Mouse (Mus musculus): Measurements from ENCODE around the gene Hoxa10. TPM values are rescaled to one million over a fixed set of nuclear protein-coding genes. Genes with fewer than 3 reads are reported as not detected.

Hoxa10 gene
- polyA plus RNA-seq (2014; fragmentation: Nextera tagmentation; extraction: Ambion mirVana), result 0.20 and 0.97 TPM in 2 replicates

- H3K27me3 ChIP-seq (ENCODE audit: control insufficient read depth, insufficient read depth, low read length), result peaks cover 92% of the 10 kb centered on the region
- H3K9ac ChIP-seq (ENCODE audit: low read depth, low read length), result no peak within 1 kb of the TSS
- 1% methylated on average over 35 of the region's 35 CpGs for WGBS (ENCODE audit: insufficient replicate concordance)
- no peak within 1 kb of the TSS for H3K27ac ChIP-seq (ENCODE audit: low read depth, low read length)
- H3K4me2 ChIP-seq, result peak within 1 kb of the TSS; percentile 22
- H3K4me1 ChIP-seq (ENCODE audit: control insufficient read depth, insufficient read depth, low read length), result peaks cover 5% of the 10 kb centered on the region; the same call in 1 of the 2 replicates
- no peaks in the 10 kb centered on the region for H3K36me3 ChIP-seq (ENCODE audit: control insufficient read depth, insufficient read depth, low read length)
- H3K9me3 ChIP-seq (replicated peaks; ENCODE audit: control insufficient read depth, low read length), result no peaks in the 10 kb centered on the region
- no peak for ATAC-seq (replicated peaks; ENCODE audit: insufficient number of reproducible peaks, low FRiP score, low TSS enrichment)
- H3K4me3 ChIP-seq (ENCODE audit: low read depth, low read length), result peak within 1 kb of the TSS; percentile 15; the same call in 1 of the 2 replicates
Measured at GRCm38 (mm10) chr6:52240389-52241000, at the start of gene Hoxa10. Hoxa10 (minus strand) TSS chr6:52240854.

GRCm38 (mm10) chr6:52290186-52290585 lies 49.5 kb upstream of the Hoxa10 start:
- Histone ChIP-seq H3K4me3 (ENCODE audit: low read depth, low read length) (no peak overlapping the region), H3K4me2 (no peak overlapping the region), H3K4me1 (ENCODE audit: control insufficient read depth, insufficient read depth, low read length) (no peaks in the 10 kb centered on the region), H3K9me3 (replicated peaks; ENCODE audit: control insufficient read depth, low read length) (no peaks in the 10 kb centered on the region), H3K36me3 (ENCODE audit: control insufficient read depth, insufficient read depth, low read length) (no peaks in the 10 kb centered on the region), H3K27me3 (ENCODE audit: control insufficient read depth, insufficient read depth, low read length) (peaks cover 29% of the 10 kb centered on the region), H3K9ac (ENCODE audit: low read depth, low read length) (no peak overlapping the region), H3K27ac (ENCODE audit: low read depth, low read length) (no peak overlapping the region)
- ATAC-seq (replicated peaks; ENCODE audit: insufficient number of reproducible peaks, low FRiP score, low TSS enrichment), result no peak
- 19% methylated on average over 12 of the region's 12 CpGs for WGBS (ENCODE audit: insufficient replicate concordance)

- H3K27me3 ChIP-seq (ENCODE audit: control insufficient read depth, insufficient read depth, low read length), result peaks cover 3% of the 10 kb centered on the region; the same call in 1 of the 2 replicates
- WGBS (ENCODE audit: insufficient replicate concordance), result 83% methylated on average over 5 of the region's 5 CpGs
- no peaks in the 10 kb centered on the region for H3K9me3 ChIP-seq (replicated peaks; ENCODE audit: control insufficient read depth, low read length)
- H3K9ac ChIP-seq (ENCODE audit: low read depth, low read length), result no peak overlapping the region
- no peaks in the 10 kb centered on the region for H3K4me1 ChIP-seq (ENCODE audit: control insufficient read depth, insufficient read depth, low read length)
- no peaks in the 10 kb centered on the region for H3K36me3 ChIP-seq (ENCODE audit: control insufficient read depth, insufficient read depth, low read length)
- no peak overlapping the region for H3K27ac ChIP-seq (ENCODE audit: low read depth, low read length)
- no peak overlapping the region for H3K4me2 ChIP-seq
- H3K4me3 ChIP-seq (ENCODE audit: low read depth, low read length), result no peak overlapping the region
- ATAC-seq (replicated peaks; ENCODE audit: insufficient number of reproducible peaks, low FRiP score, low TSS enrichment), result no peak
Measured at GRCm38 (mm10) chr6:52283896-52284295, 43.2 kb upstream of the Hoxa10 start.

GRCm38 (mm10) chr6:52281084-52281483 lies 40.4 kb upstream of the Hoxa10 start:
- 46% methylated on average over 12 of the region's 12 CpGs for WGBS (ENCODE audit: insufficient replicate concordance)
- ATAC-seq (replicated peaks; ENCODE audit: insufficient number of reproducible peaks, low FRiP score, low TSS enrichment), result no peak

GRCm38 (mm10) chr6:52276920-52277319 lies 36.3 kb upstream of the Hoxa10 start:
- Histone ChIP-seq H3K4me2 (no peak overlapping the region), H3K27me3 (ENCODE audit: control insufficient read depth, insufficient read depth, low read length) (peaks cover 58% of the 10 kb centered on the region), H3K9ac (ENCODE audit: low read depth, low read length) (no peak overlapping the region), H3K4me3 (ENCODE audit: low read depth, low read length) (no peak overlapping the region), H3K36me3 (ENCODE audit: control insufficient read depth, insufficient read depth, low read length) (no peaks in the 10 kb centered on the region), H3K4me1 (ENCODE audit: control insufficient read depth, insufficient read depth, low read length) (peaks cover 7% of the 10 kb centered on the region), H3K27ac (ENCODE audit: low read depth, low read length) (no peak overlapping the region), H3K9me3 (replicated peaks; ENCODE audit: control insufficient read depth, low read length) (no peaks in the 10 kb centered on the region)
- WGBS (ENCODE audit: insufficient replicate concordance), result 4% methylated on average over 5 of the region's 5 CpGs
- no peak for ATAC-seq (replicated peaks; ENCODE audit: insufficient number of reproducible peaks, low FRiP score, low TSS enrichment)

More at GRCm38 (mm10) chr6:52281084-52281483, 40.4 kb upstream of the Hoxa10 start:
- Histone ChIP-seq H3K36me3 (ENCODE audit: control insufficient read depth, insufficient read depth, low read length) (no peaks in the 10 kb centered on the region), H3K9me3 (replicated peaks; ENCODE audit: control insufficient read depth, low read length) (no peaks in the 10 kb centered on the region), H3K4me2 (no peak overlapping the region), H3K4me1 (ENCODE audit: control insufficient read depth, insufficient read depth, low read length) (no peaks in the 10 kb centered on the region), H3K27ac (ENCODE audit: low read depth, low read length) (no peak overlapping the region), H3K9ac (ENCODE audit: low read depth, low read length) (no peak overlapping the region), H3K27me3 (ENCODE audit: control insufficient read depth, insufficient read depth, low read length) (peaks cover 24% of the 10 kb centered on the region), H3K4me3 (ENCODE audit: low read depth, low read length) (no peak overlapping the region)

- no peaks in the 10 kb centered on the region for H3K9me3 ChIP-seq (replicated peaks; ENCODE audit: control insufficient read depth, low read length)
- H3K27me3 ChIP-seq (ENCODE audit: control insufficient read depth, insufficient read depth, low read length), result peaks cover 62% of the 10 kb centered on the region
- 5% methylated on average over 6 of the region's 6 CpGs for WGBS (ENCODE audit: insufficient replicate concordance)
- ATAC-seq (replicated peaks; ENCODE audit: insufficient number of reproducible peaks, low FRiP score, low TSS enrichment), result no peak
- H3K27ac ChIP-seq (ENCODE audit: low read depth, low read length), result no peak overlapping the region
- no peak overlapping the region for H3K4me2 ChIP-seq
- H3K4me1 ChIP-seq (ENCODE audit: control insufficient read depth, insufficient read depth, low read length), result peaks cover 7% of the 10 kb centered on the region
- H3K9ac ChIP-seq (ENCODE audit: low read depth, low read length), result no peak overlapping the region
- no peaks in the 10 kb centered on the region for H3K36me3 ChIP-seq (ENCODE audit: control insufficient read depth, insufficient read depth, low read length)
- H3K4me3 ChIP-seq (ENCODE audit: low read depth, low read length), result no peak overlapping the region
Measured at GRCm38 (mm10) chr6:52276382-52276781, 35.7 kb upstream of the Hoxa10 start.

- H3K36me3 ChIP-seq (ENCODE audit: control insufficient read depth, insufficient read depth, low read length), result no peaks in the 10 kb centered on the region
- H3K27me3 ChIP-seq (ENCODE audit: control insufficient read depth, insufficient read depth, low read length), result peaks cover 69% of the 10 kb centered on the region
- H3K9ac ChIP-seq (ENCODE audit: low read depth, low read length), result no peak overlapping the region
- no peak for ATAC-seq (replicated peaks; ENCODE audit: insufficient number of reproducible peaks, low FRiP score, low TSS enrichment)
- H3K4me2 ChIP-seq, result no peak overlapping the region
- H3K4me1 ChIP-seq (ENCODE audit: control insufficient read depth, insufficient read depth, low read length), result peaks cover 7% of the 10 kb centered on the region
- WGBS (ENCODE audit: insufficient replicate concordance), result 8% methylated on average over 8 of the region's 8 CpGs
- H3K9me3 ChIP-seq (replicated peaks; ENCODE audit: control insufficient read depth, low read length), result no peaks in the 10 kb centered on the region
- no peak overlapping the region for H3K4me3 ChIP-seq (ENCODE audit: low read depth, low read length)
- H3K27ac ChIP-seq (ENCODE audit: low read depth, low read length), result no peak overlapping the region
Measured at GRCm38 (mm10) chr6:52275563-52276280, 35.1 kb upstream of the Hoxa10 start.

GRCm38 (mm10) chr6:52274576-52274975 lies 33.9 kb upstream of the Hoxa10 start:
- no peak overlapping the region for H3K9ac ChIP-seq (ENCODE audit: low read depth, low read length)
- peaks cover 7% of the 10 kb centered on the region for H3K4me1 ChIP-seq (ENCODE audit: control insufficient read depth, insufficient read depth, low read length)
- no peak for ATAC-seq (replicated peaks; ENCODE audit: insufficient number of reproducible peaks, low FRiP score, low TSS enrichment)
- H3K4me2 ChIP-seq, result no peak overlapping the region
- whole genome bisulfite sequencing (ENCODE audit: insufficient replicate concordance), result 5% methylated on average over 11 of the region's 11 CpGs
- no peaks in the 10 kb centered on the region for H3K9me3 ChIP-seq (replicated peaks; ENCODE audit: control insufficient read depth, low read length)
- peaks cover 80% of the 10 kb centered on the region for H3K27me3 ChIP-seq (ENCODE audit: control insufficient read depth, insufficient read depth, low read length)
- H3K36me3 ChIP-seq (ENCODE audit: control insufficient read depth, insufficient read depth, low read length), result no peaks in the 10 kb centered on the region
- no peak overlapping the region for H3K27ac ChIP-seq (ENCODE audit: low read depth, low read length)
- no peak overlapping the region for H3K4me3 ChIP-seq (ENCODE audit: low read depth, low read length)

Data from heart, embryonic 11.5 days (tissue).